8 mouse cellular contexts compared by ENCODE assay signal in genomic region chr11:114843818-114844463, GRCm38 (mm10). TPM values are rescaled to one million over a fixed set of nuclear protein-coding genes. Genes with fewer than 3 reads are reported as not detected.
DNase-seq lines count a peak whose midpoint lies in the region; ATAC-seq lines count a peak whose summit lies in the region.

No protein-coding gene starts in this region.

- H3K4me3 ChIP-seq in megakaryocyte, embryonic 14.5 days (replicated peaks) = peak overlapping the region; percentile 80
- peak overlapping the region; percentile 40 for H3K4me3 ChIP-seq in limb, embryonic 10.5 days
- no peak overlapping the region for H3K4me3 ChIP-seq in stomach, embryonic 14.5 days (ENCODE audit: low read depth, low read length)

- H3K4me2 ChIP-seq in stomach, embryonic 14.5 days (replicated peaks; ENCODE audit: low read depth, low read length) = 0 out of 2 replicates have a peak overlapping the region, but pooled peaks have one; percentile 5

- peaks cover 2% of the 10 kb centered on the region for H3K27me3 ChIP-seq in megakaryocyte, embryonic 14.5 days (replicated peaks)
- 0 out of 2 replicates have a peak, but pooled peaks cover 4% of the 10 kb centered on the region for H3K27me3 ChIP-seq in limb, embryonic 10.5 days (ENCODE audit: low read depth, poor library complexity, severe bottlenecking)
- H3K27me3 ChIP-seq in stomach, embryonic 14.5 days (ENCODE audit: control insufficient read depth, insufficient read depth, low read length) = no peaks in the 10 kb centered on the region

- peaks cover 11% of the 10 kb centered on the region for H3K9me3 ChIP-seq in megakaryocyte, embryonic 14.5 days
- H3K9me3 ChIP-seq in limb, embryonic 10.5 days (replicated peaks) = no peaks in the 10 kb centered on the region; the same call in 1 of the 2 replicates
- H3K9me3 ChIP-seq in stomach, embryonic 14.5 days (ENCODE audit: control insufficient read depth, low read depth, low read length) = no peaks in the 10 kb centered on the region

- no peak for ATAC-seq in megakaryocyte, adult 5-6 weeks (ENCODE audit: poor library complexity, severe bottlenecking)
- ATAC-seq in stomach, embryonic 14.5 days (ENCODE audit: insufficient number of reproducible peaks, insufficient read depth, low FRiP score, low read depth) = no peak

- peak overlapping the region; percentile 91 for H3K27ac ChIP-seq in limb, embryonic 10.5 days
- peak overlapping the region; percentile 44; the same call in 1 of the 2 replicates for H3K27ac ChIP-seq in stomach, embryonic 14.5 days (ENCODE audit: low read length)

- no peak overlapping the region for H3K9ac ChIP-seq in stomach, embryonic 14.5 days (replicated peaks; ENCODE audit: low read depth, low read length)

- WGBS in limb, embryonic 10.5 days = 4% methylated on average over 8 of the region's 8 CpGs
- 9% methylated on average over 8 of the region's 8 CpGs for WGBS in stomach, embryonic 14.5 days

- peaks cover 9% of the 10 kb centered on the region for H3K36me3 ChIP-seq in megakaryocyte, embryonic 14.5 days (replicated peaks; ENCODE audit: low read length)
- H3K36me3 ChIP-seq in limb, embryonic 10.5 days = no peaks in the 10 kb centered on the region
- no peaks in the 10 kb centered on the region for H3K36me3 ChIP-seq in stomach, embryonic 14.5 days (ENCODE audit: control insufficient read depth, insufficient read depth, low read length)

- peaks cover 71% of the 10 kb centered on the region for H3K4me1 ChIP-seq in megakaryocyte, embryonic 14.5 days
- peaks cover 36% of the 10 kb centered on the region for H3K4me1 ChIP-seq in limb, embryonic 10.5 days
- peaks cover 13% of the 10 kb centered on the region for H3K4me1 ChIP-seq in stomach, embryonic 14.5 days (ENCODE audit: control insufficient read depth, insufficient read depth, low read length)

- peak; percentile 69 for DNase-seq in gastrocnemius, postnatal 10 days
- peak; percentile 71 for DNase-seq in limb, embryonic 10.5 days (ENCODE audit: low spot score)
- DNase-seq in c-Kit-positive CD71-positive TER-119-positive erythroid progenitor cells, embryonic 14.5 days (ENCODE audit: low spot score) = no peak
- DNase-seq in spleen, postnatal 10 days (ENCODE audit: low spot score in 2 of 2) = no peak
- no peak for DNase-seq in cerebellum, adult 9-11 months

RNA-seq across cellular contexts. Expression of gene Gprc5c, which starts 7.0 kb away (rescaled TPM):
- polyA plus RNA-seq in megakaryocyte, embryonic 14.5 days (2012; ENCODE audit: insufficient read depth, low replicate concordance) = 3.2 and 4.8 TPM in 2 replicates
- 0.04 and 0.32 TPM in 2 replicates for total RNA-seq in megakaryocyte, adult 5-6 weeks (2015)
- total RNA-seq in megakaryocyte, adult 5-6 weeks (2017) = 0.37 and 0.89 TPM in 2 replicates
- total RNA-seq in gastrocnemius, postnatal 10 days (2021) = 10 to 100 TPM; 58.5 to 63.6 TPM
- polyA plus RNA-seq in limb, embryonic 10.5 days (2016; fragmentation: Nextera tagmentation; extraction: Ambion mirVana) = 40.7 and 50.1 TPM in 2 replicates
- polyA plus RNA-seq in stomach, embryonic 14.5 days (2014; fragmentation: Nextera tagmentation; extraction: Ambion mirVana) = 23.5 and 27.2 TPM in 2 replicates

RNA-seq across cellular contexts. Expression of gene Gpr142, which starts 45.2 kb away (rescaled TPM):
- polyA plus RNA-seq in megakaryocyte, embryonic 14.5 days (2012; ENCODE audit: insufficient read depth, low replicate concordance) = not detected in 2 replicates
- total RNA-seq in megakaryocyte, adult 5-6 weeks (2015) = not detected in 2 replicates
- not detected in 2 replicates for total RNA-seq in megakaryocyte, adult 5-6 weeks (2017)
- not detected for total RNA-seq in gastrocnemius, postnatal 10 days (2021)
- polyA plus RNA-seq in limb, embryonic 10.5 days (2016; fragmentation: Nextera tagmentation; extraction: Ambion mirVana) = not detected in 2 replicates
- 0.23 and 0.39 TPM in 2 replicates for polyA plus RNA-seq in stomach, embryonic 14.5 days (2014; fragmentation: Nextera tagmentation; extraction: Ambion mirVana)

RNA-seq across cellular contexts. Expression of gene Cd300a, which starts 45.9 kb away (rescaled TPM):
- polyA plus RNA-seq in megakaryocyte, embryonic 14.5 days (2012; ENCODE audit: insufficient read depth, low replicate concordance) = 3.4 and 3.6 TPM in 2 replicates
- 38.1 and 38.5 TPM in 2 replicates for total RNA-seq in megakaryocyte, adult 5-6 weeks (2015)
- total RNA-seq in megakaryocyte, adult 5-6 weeks (2017) = 71.1 and 83.8 TPM in 2 replicates
- 1 to 10 TPM; 1.1 to 1.2 TPM for total RNA-seq in gastrocnemius, postnatal 10 days (2021)
- polyA plus RNA-seq in limb, embryonic 10.5 days (2016; fragmentation: Nextera tagmentation; extraction: Ambion mirVana) = 0.49 and 0.67 TPM in 2 replicates
- polyA plus RNA-seq in stomach, embryonic 14.5 days (2014; fragmentation: Nextera tagmentation; extraction: Ambion mirVana) = 0.90 and 1.1 TPM in 2 replicates

RNA-seq across cellular contexts. Expression of gene Btbd17, which starts 48.2 kb away (rescaled TPM):
- polyA plus RNA-seq in megakaryocyte, embryonic 14.5 days (2012; ENCODE audit: insufficient read depth, low replicate concordance) = 0.04 TPM in 1 of 2 replicates, not detected in the other
- total RNA-seq in megakaryocyte, adult 5-6 weeks (2015) = not detected in 2 replicates
- not detected in 2 replicates for total RNA-seq in megakaryocyte, adult 5-6 weeks (2017)
- 1 to 10 TPM; 2.2 to 2.5 TPM for total RNA-seq in gastrocnemius, postnatal 10 days (2021)
- polyA plus RNA-seq in limb, embryonic 10.5 days (2016; fragmentation: Nextera tagmentation; extraction: Ambion mirVana) = 0.14 TPM in 1 of 2 replicates, not detected in the other
- polyA plus RNA-seq in stomach, embryonic 14.5 days (2014; fragmentation: Nextera tagmentation; extraction: Ambion mirVana) = 0.98 and 1.6 TPM in 2 replicates

Comparison
In these comparisons a context has a peak if more than half of its experiments do, and no peak if none do; other contexts are left out.
1. DNase-seq: peak in gastrocnemius, postnatal 10 days (single experiment) and limb, embryonic 10.5 days (single experiment); none in c-Kit-positive CD71-positive TER-119-positive erythroid progenitor cells, embryonic 14.5 days (single experiment), spleen, postnatal 10 days (0 of 2) and cerebellum, adult 9-11 months (single experiment).